Mouse (Mus musculus): ENCODE measurements around the gene Abcd2. TPM values are rescaled to one million over a fixed set of nuclear protein-coding genes. Genes with fewer than 3 reads are reported as not detected.

Abcd2 gene
- polyA plus RNA-seq, 1 experiment from 2014 or later = 16.5 TPM

DNA sequence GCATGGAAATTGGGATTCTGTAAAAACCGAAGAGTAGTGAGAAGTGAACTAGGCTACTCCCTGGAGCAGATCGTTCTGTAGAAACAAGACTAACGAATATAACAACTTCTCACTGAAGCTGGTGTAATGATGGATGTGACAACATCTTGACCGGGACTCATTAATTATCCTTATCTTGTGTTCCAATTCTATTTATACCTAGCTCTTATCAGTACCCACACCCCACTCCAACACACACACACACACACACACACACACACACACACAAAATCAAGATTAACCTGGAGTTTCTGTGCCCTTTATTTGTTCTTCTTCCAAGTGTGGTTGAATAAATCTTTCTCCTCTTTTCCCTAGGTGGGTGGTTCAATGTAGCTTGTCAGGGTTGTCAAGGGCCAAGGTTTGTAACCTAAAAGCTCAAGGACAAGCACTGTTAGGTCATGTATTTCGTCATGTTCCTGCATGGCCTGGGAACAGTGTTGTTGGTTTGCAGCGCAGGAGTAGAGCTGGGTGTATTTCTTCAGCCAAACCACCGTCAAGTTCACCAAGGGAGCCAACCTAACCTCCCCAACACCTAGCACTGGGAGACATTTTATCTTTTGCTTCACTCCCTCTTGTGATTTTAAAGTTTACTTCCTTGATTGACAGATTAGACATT, 78.9 kb downstream of the Abcd2 start:
- ATAC-seq (no peak), DNase-seq (ENCODE audit: low spot score) (no peak)
- no peak overlapping the region for H3K4me3 ChIP-seq (ENCODE audit: low read depth, low read length)
- 89% methylated on average over 7 of the region's 7 CpGs for WGBS
- no peak overlapping the region for H3K4me2 ChIP-seq (ENCODE audit: low read length)
- H3K36me3 ChIP-seq (ENCODE audit: control insufficient read depth, insufficient read depth, low read length) = no peaks in the 10 kb centered on the region
- no peaks in the 10 kb centered on the region for H3K4me1 ChIP-seq (ENCODE audit: control insufficient read depth, insufficient read depth, low read length)
- H3K27ac ChIP-seq (ENCODE audit: low read depth, low read length) = no peak overlapping the region
- H3K27me3 ChIP-seq (replicated peaks; ENCODE audit: control insufficient read depth, insufficient read depth, low read length) = no peaks in the 10 kb centered on the region
- H3K9ac ChIP-seq (ENCODE audit: low read length) = no peak overlapping the region
- H3K9me3 ChIP-seq (replicated peaks; ENCODE audit: control insufficient read depth, low read length) = no peaks in the 10 kb centered on the region; the same call in 1 of the 2 replicates

DNA sequence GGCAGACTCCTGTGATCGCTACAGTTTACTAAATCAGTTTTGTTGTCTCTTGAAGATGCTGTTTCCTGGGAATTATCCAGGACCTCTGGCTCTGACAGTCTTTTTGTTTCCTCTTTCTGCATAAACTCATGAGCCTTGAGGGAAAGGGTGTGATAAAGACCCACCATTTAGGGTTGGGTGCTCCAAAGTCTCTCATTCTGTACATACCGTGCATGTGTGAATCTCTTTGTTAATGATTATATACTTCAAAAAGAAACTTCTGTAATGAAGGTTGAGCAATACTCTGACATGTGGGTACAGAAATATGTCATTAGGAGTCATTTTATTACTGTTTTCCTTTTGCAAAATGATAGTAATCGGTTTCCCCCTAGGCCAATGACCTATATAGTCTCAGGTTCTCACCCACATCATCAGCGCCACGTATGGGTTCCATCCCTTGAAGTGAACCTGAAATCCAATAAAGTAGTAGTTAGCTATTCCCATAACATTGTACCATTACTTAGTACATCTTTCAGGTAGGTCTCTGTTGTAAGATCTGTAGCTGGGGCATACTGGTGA, 83.4 kb downstream of the Abcd2 start:
- no peak for DNase-seq (ENCODE audit: low spot score)
- Histone ChIP-seq H3K4me3 (ENCODE audit: low read depth, low read length) (no peak overlapping the region), H3K27ac (ENCODE audit: low read depth, low read length) (no peak overlapping the region), H3K4me2 (ENCODE audit: low read length) (no peak overlapping the region), H3K4me1 (ENCODE audit: control insufficient read depth, insufficient read depth, low read length) (no peaks in the 10 kb centered on the region), H3K9me3 (replicated peaks; ENCODE audit: control insufficient read depth, low read length) (no peaks in the 10 kb centered on the region; the same call in 1 of the 2 replicates), H3K9ac (ENCODE audit: low read length) (no peak overlapping the region), H3K27me3 (replicated peaks; ENCODE audit: control insufficient read depth, insufficient read depth, low read length) (no peaks in the 10 kb centered on the region), H3K36me3 (ENCODE audit: control insufficient read depth, insufficient read depth, low read length) (no peaks in the 10 kb centered on the region)
- ATAC-seq = no peak
- WGBS = 93% methylated on average over 5 of the region's 5 CpGs

- DNase-seq (ENCODE audit: low spot score) = peak; percentile 46
Measured at GRCm38 (mm10) chr15:91104934-91105333, 86.7 kb downstream of the Abcd2 start.

GRCm38 (mm10) chr15:91104276-91104675, 87.3 kb downstream of the Abcd2 start:
- Histone ChIP-seq H3K27me3 (replicated peaks; ENCODE audit: control insufficient read depth, insufficient read depth, low read length) (no peaks in the 10 kb centered on the region), H3K9ac (ENCODE audit: low read length) (no peak overlapping the region), H3K4me2 (ENCODE audit: low read length) (no peak overlapping the region), H3K36me3 (ENCODE audit: control insufficient read depth, insufficient read depth, low read length) (no peaks in the 10 kb centered on the region), H3K4me1 (ENCODE audit: control insufficient read depth, insufficient read depth, low read length) (no peaks in the 10 kb centered on the region), H3K27ac (ENCODE audit: low read depth, low read length) (no peak overlapping the region), H3K4me3 (ENCODE audit: low read depth, low read length) (no peak overlapping the region), H3K9me3 (replicated peaks; ENCODE audit: control insufficient read depth, low read length) (no peaks in the 10 kb centered on the region; the same call in 1 of the 2 replicates)
- ATAC-seq (no peak), DNase-seq (ENCODE audit: low spot score) (no peak)
- 86% methylated on average over 1 of the region's 1 CpGs for WGBS

More at GRCm38 (mm10) chr15:91104934-91105333, 86.7 kb downstream of the Abcd2 start:
- Histone ChIP-seq H3K4me2 (ENCODE audit: low read length) (no peak overlapping the region), H3K36me3 (ENCODE audit: control insufficient read depth, insufficient read depth, low read length) (no peaks in the 10 kb centered on the region), H3K4me3 (ENCODE audit: low read depth, low read length) (no peak overlapping the region), H3K27ac (ENCODE audit: low read depth, low read length) (no peak overlapping the region), H3K27me3 (replicated peaks; ENCODE audit: control insufficient read depth, insufficient read depth, low read length) (no peaks in the 10 kb centered on the region), H3K9ac (ENCODE audit: low read length) (no peak overlapping the region), H3K9me3 (replicated peaks; ENCODE audit: control insufficient read depth, low read length) (no peaks in the 10 kb centered on the region; the same call in 1 of the 2 replicates), H3K4me1 (ENCODE audit: control insufficient read depth, insufficient read depth, low read length) (no peaks in the 10 kb centered on the region)
- ATAC-seq = no peak
- WGBS = 51% methylated on average over 3 of the region's 3 CpGs

GRCm38 (mm10) chr15:91103814-91104213, 87.8 kb downstream of the Abcd2 start:
- 66% methylated on average over 14 of the region's 14 CpGs for WGBS
- Histone ChIP-seq H3K27me3 (replicated peaks; ENCODE audit: control insufficient read depth, insufficient read depth, low read length) (no peaks in the 10 kb centered on the region), H3K36me3 (ENCODE audit: control insufficient read depth, insufficient read depth, low read length) (no peaks in the 10 kb centered on the region), H3K9me3 (replicated peaks; ENCODE audit: control insufficient read depth, low read length) (no peaks in the 10 kb centered on the region), H3K27ac (ENCODE audit: low read depth, low read length) (no peak overlapping the region), H3K4me1 (ENCODE audit: control insufficient read depth, insufficient read depth, low read length) (no peaks in the 10 kb centered on the region), H3K4me3 (ENCODE audit: low read depth, low read length) (no peak overlapping the region), H3K4me2 (ENCODE audit: low read length) (no peak overlapping the region), H3K9ac (ENCODE audit: low read length) (no peak overlapping the region)
- ATAC-seq = no peak
- DNase-seq (ENCODE audit: low spot score) = no peak

- 94% methylated on average over 8 of the region's 8 CpGs for WGBS
- DNase-seq (ENCODE audit: low spot score) = no peak
Measured at GRCm38 (mm10) chr15:91103305-91103704, 88.3 kb downstream of the Abcd2 start.

GRCm38 (mm10) chr15:91096606-91097005, 95.0 kb downstream of the Abcd2 start:
- 87% methylated on average over 6 of the region's 6 CpGs for WGBS
- Histone ChIP-seq H3K4me2 (ENCODE audit: low read length) (no peak overlapping the region), H3K36me3 (ENCODE audit: control insufficient read depth, insufficient read depth, low read length) (no peaks in the 10 kb centered on the region), H3K4me3 (ENCODE audit: low read depth, low read length) (no peak overlapping the region), H3K27ac (ENCODE audit: low read depth, low read length) (no peak overlapping the region), H3K4me1 (ENCODE audit: control insufficient read depth, insufficient read depth, low read length) (peaks cover 5% of the 10 kb centered on the region), H3K27me3 (replicated peaks; ENCODE audit: control insufficient read depth, insufficient read depth, low read length) (no peaks in the 10 kb centered on the region), H3K9me3 (replicated peaks; ENCODE audit: control insufficient read depth, low read length) (no peaks in the 10 kb centered on the region), H3K9ac (ENCODE audit: low read length) (no peak overlapping the region)
- DNase-seq (ENCODE audit: low spot score) (no peak), ATAC-seq (no peak)

More at GRCm38 (mm10) chr15:91103305-91103704, 88.3 kb downstream of the Abcd2 start:
- Histone ChIP-seq H3K9me3 (replicated peaks; ENCODE audit: control insufficient read depth, low read length) (no peaks in the 10 kb centered on the region), H3K9ac (ENCODE audit: low read length) (no peak overlapping the region), H3K4me3 (ENCODE audit: low read depth, low read length) (no peak overlapping the region), H3K4me2 (ENCODE audit: low read length) (no peak overlapping the region), H3K36me3 (ENCODE audit: control insufficient read depth, insufficient read depth, low read length) (no peaks in the 10 kb centered on the region), H3K27ac (ENCODE audit: low read depth, low read length) (no peak overlapping the region), H3K4me1 (ENCODE audit: control insufficient read depth, insufficient read depth, low read length) (no peaks in the 10 kb centered on the region), H3K27me3 (replicated peaks; ENCODE audit: control insufficient read depth, insufficient read depth, low read length) (no peaks in the 10 kb centered on the region)
- no peak for ATAC-seq

Other genes starting within 250 kb of the Abcd2 start
- 50.3 and 53.6 TPM in 2 replicates for gene Kif21a, start 141.9 kb downstream of the Abcd2 start, polyA plus RNA-seq (2014; fragmentation: Nextera tagmentation; extraction: Ambion mirVana)
- not detected in 2 replicates for gene CN725425, start 7.7 kb upstream of the Abcd2 start, polyA plus RNA-seq (2014; fragmentation: Nextera tagmentation; extraction: Ambion mirVana)

Data from forebrain, embryonic 14.5 days (tissue).